Mouse (Mus musculus): Measurements from ENCODE around the gene Rab21. TPM values are rescaled to one million over a fixed set of nuclear protein-coding genes. Genes with fewer than 3 reads are reported as not detected.

Gene Rab21
- total RNA-seq, 2 experiments from 2014 or later: 26.4 to 27.1 TPM

DNA sequence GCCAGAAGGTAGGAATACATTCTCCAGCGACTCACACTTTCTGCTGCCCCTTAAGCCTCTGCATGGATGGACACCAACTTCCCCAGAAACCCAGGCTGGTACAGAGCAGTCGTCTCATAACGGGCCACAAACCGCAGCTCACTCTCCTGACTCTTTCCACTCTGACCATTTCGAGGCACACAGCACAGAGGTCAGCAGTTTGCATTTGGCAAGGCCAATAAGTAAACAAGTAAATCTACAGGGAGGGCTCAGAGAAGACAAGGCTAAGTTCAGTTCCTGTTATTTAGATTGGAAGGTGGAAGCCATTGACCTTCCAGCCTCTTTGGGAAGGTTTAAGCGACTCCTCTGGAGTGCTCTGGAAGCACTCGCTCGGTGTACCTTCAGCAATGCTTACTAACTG lies 26.5 kb downstream of the Rab21 start:
- no peak for DNase-seq (ENCODE audit: low spot score in 2 of 2)

DNA sequence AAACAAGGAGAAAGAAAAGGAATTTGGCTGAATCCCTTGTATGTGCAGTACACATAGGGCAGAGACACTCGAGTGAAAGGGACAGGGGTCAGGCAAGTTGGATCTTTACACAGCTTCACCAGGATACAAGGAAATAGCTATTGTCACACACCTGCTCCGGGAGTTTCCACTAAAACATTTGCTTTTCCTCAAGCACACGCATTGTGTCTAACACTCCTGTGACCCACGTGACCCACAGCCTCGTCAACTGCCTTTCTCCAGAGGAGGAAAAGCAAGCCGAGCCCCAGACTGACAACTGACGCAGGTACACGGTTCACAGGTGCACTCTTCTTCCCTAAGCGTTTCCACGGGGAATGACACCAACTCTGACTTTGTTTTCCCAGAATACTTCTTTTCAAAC lies 31.2 kb downstream of the Rab21 start:
- no peak for DNase-seq (ENCODE audit: low spot score in 2 of 2)

DNA sequence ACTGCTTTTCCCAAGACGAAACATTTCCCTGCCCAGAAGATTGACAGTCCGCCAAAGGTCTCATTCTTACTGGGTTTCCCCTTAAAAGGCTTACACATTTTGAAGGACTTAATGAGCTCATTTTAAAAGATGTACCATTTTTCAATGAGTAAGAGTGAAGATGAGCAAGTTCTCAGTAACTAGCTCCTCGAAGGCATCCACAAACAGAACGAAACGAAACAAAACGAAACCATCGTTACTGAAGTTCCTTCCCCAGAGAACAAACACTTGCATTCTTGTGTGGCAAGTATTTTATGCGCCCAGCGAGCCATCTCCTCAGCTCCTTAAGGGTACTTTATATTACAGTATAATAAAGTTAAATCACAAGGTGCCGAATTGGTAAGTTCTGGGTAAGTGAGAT lies 34.0 kb downstream of the Rab21 start:
- DNase-seq (ENCODE audit: low spot score in 2 of 2): no peak

DNA sequence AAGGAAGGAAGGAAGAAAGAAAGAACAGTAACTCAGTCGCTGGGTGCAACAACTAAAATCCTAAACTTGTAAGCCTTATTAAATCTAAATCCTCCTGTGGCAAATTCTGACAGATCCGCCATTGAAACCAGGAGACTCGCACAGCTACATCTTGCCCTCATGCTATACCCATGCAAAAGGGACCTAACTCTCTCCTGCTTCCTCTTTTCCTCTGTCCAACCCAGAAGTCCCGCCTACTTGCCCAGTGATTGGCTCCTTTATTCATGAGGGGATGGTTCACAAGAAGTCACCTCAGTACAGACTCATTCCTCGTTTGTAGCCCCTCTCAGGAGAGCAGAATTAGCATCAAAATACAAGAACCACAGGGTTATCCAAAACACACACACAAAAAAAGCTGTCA lies 43.7 kb downstream of the Rab21 start:
- DNase-seq (ENCODE audit: low spot score in 2 of 2): no peak

DNA sequence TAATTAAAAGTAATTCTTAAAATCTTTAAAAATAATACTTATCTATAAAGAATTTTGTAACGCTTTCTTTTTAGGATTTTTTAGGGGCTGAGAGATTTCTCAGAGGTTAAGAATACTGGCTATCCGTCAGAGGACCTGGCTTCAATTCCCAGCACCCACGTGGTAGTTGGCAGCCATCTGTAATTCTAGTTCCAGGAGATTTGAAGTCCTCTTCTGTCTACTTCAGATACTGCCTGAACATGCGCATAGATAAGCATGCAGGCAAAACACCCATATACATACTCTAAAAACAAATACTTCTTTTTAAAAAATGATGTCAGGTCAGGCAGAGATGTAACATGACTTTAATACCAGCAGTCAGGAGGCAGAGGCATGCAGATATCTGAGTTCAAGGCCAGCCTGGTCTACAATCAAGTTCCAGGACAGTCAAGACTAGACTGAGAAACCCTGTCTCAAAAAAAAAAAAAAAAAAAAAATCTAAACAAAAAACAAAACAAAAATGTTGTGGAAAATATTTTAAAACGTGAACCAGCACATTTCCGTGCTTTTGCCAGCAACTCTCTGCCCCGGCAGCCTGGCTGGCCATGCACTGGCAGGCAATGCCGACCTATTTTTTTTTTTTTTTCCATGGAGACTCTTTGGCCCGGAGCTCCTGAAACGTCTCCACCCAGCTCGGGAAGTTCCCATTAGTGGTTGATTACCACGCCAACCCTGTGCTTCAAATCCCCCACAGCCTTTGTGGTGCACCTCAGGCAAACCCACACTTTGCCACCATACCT lies 44.6 kb downstream of the Rab21 start:
- no peak for DNase-seq (ENCODE audit: low spot score in 2 of 2)

DNA sequence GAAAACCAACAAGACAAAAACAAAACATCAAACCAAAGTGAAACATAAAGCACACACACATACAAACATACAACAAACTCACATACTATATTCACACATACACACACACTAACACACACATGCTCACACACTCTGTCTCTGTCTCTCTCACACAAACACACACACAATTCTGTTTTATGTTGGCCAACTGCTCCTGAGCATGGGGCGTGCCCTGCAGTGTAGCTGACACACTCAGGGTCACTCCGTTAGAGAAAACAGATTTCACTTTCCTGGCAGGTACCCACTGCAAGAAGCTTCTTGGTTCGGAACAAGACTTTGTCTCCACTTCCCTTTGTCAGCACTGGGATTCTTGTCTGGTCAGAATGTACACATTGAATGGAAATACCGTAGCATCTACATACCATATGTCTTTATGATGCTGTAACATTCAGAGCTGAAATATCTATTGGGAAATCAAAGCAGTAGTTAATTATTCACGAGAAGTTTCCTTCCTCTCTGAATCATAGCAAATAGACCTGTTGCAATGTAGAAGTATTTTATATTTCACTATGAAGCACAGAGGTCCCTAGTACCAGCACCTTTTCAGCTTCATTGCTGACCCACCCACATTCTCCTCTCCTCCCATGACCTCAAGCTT lies 52.4 kb downstream of the Rab21 start:
- DNase-seq (ENCODE audit: low spot score in 2 of 2): no peak

DNA sequence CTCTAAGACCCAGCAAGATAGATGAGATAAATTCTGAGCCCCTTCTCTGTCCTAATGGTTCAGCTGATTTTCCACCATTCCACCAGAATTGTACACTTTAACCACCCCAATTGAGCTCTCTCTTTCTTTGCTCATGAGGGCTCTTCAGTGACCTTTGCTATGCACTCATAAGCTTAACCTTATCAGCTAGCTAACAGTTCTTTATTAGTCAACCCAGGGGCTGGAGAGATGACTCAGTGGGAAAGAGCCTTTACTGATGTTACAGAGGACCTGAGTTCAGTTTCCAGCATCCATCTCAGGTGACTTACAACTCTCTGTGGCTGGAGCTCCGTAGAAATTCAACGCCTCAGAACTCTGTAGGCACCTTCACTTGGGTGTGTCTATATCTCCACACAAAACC lies 53.1 kb downstream of the Rab21 start:
- no peak for DNase-seq (ENCODE audit: low spot score in 2 of 2)

DNA sequence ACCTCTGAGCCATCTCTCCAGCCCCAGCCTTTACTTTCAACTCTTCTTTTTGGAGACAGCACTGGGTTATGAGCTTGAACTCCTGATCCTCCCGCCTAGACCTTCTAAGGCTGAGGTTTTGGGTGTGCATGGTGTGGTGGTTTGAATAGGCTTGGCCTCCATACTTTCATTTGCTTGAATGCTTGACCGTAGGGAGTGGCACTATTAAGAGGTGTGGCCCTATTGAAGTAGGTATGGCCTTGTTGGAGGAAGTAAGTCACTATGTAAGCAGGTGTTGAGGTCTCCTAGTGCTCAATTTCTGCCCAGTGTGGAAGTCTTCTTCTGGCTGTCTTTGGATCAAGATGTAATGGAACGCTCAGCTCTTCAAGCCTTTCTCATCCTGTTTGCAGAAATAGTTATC lies 54.0 kb downstream of the Rab21 start:
- DNase-seq (ENCODE audit: low spot score in 2 of 2): no peak

DNA sequence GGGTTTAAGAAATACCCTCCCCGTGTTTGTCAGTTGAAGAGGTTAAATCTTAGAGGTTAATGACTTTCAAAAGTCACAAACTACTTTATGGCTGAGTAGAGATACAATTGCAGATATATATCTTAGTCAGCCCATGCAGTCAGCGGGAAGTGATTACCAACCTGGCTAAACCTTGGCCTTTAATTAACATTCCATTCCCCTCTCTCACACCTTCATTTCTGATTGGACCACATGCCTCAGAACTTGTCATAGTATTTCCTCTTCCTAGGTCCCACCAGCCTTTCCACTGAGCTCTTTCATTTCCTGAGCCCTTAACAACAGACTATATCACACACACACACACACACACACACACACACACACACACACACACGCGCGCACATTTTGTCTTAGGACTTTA lies 59.2 kb downstream of the Rab21 start:
- DNase-seq (ENCODE audit: low spot score in 2 of 2): no peak

DNA sequence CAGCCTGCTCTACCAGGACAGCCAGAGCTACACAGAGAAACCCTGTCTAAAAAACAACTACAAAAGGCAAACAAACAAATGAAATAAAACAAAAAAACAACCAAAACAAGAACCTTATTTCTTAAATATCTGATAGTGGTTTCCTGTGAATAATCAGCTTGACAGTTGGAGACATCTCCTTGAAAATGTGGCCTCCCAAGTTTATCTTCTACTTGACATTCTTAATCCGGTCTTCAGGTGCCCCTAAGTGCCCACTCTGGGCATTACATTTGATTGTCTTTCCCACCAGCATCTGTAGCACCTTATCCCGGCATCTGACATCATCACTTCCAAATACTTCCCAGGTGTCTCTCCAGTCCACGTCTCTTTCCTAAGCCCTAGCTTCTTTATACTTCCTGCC lies 61.9 kb downstream of the Rab21 start:
- no peak for DNase-seq (ENCODE audit: low spot score in 2 of 2)

DNA sequence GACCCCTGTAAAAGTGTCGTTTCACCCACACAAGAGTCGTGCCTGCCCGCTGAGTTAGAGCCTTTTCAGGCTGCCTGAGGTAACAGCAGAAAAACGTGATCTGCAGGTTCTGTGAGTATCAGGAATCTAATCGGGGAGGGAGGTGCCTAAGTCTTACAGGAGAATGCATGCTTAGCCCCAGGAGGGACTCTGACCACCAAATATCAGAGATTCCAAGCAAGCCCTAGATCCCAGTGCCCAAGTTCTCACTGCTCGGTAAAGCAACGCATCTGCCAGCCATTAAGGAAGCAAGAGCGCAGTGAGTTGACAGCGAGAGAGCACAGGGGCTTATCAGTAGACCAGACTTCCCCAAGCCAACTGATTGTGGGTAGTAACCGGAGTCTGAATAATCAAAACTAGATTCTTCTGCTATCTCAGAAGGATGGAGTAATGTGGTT lies 63.1 kb downstream of the Rab21 start:
- no peak for DNase-seq (ENCODE audit: low spot score in 2 of 2)

DNA sequence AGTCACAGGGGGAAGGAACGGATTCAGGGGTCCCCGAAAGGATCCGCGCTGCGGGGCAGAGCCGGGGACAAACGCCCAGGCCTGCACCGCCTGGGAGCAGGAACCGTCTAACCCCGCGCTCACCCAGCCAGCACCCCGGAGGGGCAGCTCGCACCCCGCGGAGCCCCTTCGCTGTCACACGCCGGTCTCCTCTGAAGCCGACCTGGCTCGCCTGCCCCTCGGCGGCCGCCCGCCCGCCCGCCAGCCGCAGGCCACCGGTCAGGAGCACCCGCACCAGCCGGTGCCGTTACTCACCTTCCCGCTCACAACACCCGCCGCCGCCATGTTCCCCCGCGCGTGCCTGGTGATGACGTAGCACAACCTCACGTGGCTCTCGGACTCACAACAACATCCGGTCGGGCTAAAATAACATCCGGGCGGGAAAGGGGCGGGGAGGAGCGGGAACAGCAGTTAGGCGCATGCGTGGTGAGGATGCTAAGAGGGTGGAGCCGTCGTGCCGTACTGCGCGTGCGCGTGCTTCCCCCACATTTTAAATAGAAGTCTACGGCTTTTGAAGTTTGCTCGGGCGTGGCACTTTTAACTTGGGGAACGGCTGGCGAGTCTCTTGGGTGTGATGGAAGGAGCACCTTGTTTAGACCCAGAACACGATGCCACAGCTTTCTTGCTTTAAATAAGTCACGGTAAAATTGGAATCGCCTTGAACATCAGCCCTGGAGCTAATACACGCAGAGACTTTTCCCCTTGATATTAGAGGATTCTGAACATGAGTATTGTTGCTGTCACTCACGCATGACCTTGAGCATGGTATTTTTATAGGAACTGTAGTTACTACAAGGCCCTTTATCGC lies 64.1 kb downstream of the Rab21 start, which contains the start of gene Tbc1d15:
Gene Tbc1d15, minus strand, starts transcription at position 380 of the 847 bp plus-strand sequence.
- peak; percentile 95 to 98 for DNase-seq (ENCODE audit: low spot score in 2 of 2)

DNA sequence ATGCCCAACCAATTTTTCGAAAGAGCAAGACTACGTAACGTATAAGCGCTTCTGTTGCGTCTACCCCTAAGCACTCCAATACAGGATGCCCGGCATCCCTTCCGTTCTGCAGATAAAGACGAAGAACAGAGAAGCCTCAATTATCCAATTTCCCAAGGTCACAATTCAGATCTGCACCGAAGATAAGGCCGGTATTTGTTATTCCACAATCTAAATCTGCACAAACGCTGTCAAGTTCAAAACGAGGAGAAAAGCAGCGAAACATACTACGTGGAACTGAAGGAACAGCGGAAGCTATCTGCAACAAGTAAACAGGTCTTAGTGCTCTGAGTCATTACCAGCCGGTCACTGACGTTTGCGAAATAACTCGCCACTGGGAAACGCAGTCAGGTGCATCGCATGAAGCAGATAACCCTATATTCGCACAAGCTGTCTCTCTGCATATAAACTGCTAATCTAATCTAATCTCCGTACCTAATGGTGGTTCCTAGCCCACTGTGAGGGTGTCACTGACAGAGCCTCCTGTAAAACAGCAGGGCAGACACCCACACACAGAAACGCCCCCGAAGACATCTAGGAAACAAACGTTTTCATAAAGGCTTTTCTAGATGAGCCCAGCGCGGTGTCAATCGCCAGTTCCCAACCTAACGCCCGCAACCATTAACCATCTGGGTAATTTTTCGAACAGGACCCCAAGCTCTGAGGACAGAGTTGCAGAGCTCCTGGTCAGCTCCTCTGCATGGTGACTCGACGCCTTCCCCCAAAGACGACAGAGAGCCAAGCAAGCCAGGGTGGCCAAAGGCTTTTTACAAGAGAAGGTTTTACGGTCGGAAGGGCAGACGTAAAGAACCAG lies 64.9 kb downstream of the Rab21 start:
- DNase-seq (ENCODE audit: low spot score in 2 of 2): peak in 1 of 2 experiments; percentile 17

DNA sequence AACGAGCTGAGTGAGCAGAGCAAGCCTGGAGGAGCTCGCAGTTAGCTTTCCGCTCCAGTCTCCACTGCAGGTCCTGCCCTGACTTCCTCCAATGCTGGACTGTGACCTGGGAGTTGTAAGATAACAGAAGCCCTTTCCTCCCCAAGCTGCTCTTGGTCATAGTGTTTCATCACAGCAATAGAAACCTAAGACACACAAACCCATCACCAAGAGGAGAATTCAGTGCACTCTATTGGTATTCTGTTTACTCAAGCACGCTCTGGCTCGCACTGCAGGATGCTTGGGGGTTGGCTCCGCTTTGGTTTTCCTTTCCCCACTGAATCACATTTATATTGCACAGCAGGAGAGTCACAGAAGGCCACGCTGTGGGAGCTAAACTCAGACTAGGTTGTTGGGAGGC lies 67.4 kb downstream of the Rab21 start:
- no peak for DNase-seq (ENCODE audit: low spot score in 2 of 2)

DNA sequence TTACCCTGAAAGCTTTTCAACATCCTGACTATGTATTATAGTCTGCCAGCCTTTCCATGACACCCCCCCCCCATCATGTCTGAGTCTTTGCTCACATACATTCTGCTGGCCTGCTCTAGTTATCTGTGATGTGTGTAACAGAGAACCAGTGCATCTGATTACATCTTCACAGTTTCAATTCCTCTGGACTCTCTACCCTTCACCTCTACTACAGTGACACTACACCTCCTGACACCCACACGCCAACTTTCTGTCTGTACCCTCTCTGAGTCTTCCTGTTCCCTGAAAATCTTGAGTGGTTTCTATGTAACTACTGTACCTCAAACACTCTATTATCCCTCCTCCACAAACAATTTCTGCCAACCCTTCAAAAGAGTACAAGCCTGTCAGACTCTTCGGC lies 69.9 kb downstream of the Rab21 start:
- no peak for DNase-seq (ENCODE audit: low spot score in 2 of 2)

DNA sequence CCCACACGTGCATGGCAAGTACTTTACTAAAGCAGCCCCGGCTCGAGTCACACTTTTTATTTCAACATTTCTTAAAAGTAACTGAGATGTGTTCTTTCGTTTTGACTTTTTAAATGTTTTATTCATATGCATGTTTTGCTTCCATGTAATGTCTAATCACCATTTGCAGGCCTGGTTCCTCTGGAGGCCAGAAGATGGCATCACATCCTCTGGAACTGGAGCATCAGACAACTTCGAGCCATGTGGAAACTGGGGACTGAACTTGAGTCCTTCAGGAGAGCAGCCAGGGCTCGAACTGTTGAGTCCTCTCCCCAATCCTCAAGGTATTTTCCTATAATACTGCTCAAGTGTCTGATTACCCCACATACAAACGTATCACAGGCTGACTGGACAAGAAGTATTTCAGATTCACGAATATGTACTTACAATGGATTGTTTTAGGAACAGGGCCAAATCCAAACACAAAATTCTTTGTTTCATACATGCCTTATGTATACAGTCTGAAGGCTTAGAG lies 74.3 kb downstream of the Rab21 start:
- no peak for DNase-seq (ENCODE audit: low spot score in 2 of 2)

DNA sequence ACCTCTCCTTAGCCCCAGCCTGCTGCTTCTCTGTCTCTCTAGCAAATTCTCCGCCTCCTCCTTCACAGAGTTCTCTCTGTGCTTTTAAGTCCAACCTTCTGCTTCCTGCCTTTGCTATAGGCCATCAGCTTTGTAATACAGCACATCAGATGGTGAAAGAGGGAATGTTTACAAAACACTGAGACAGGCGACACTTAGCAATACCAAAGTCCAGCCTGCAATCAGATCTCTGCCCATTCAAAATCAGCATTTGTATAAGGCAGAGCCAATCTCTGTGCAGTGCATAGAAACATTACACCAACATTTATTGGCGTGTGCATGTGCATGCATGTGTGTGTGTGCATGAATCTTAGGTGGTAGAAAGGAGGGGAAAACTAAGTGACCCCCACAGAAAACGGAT lies 77.5 kb downstream of the Rab21 start:
- DNase-seq (ENCODE audit: low spot score in 2 of 2): no peak
